Mouse (Mus musculus): ENCODE results near the gene Zmynd8.

Gene Zmynd8

DNA sequence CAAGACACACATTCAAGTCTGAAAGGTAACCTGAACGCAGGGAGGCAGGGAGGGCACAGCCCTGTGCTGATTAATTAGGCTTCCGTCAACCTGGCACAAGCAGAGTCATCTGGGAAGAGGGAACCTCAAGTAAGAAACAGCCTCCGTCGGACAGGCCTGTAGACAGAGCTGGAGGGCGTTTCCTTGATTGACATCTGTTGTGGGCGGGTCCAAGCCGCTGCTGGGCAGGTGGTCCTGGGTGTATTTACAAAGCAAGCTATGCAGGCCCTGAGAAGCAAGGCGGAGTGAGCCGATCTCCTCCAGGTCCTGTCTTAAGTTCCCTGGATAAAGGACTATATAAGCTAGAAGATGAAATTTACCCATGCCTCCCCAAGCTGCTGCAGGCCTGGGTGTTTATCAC, 65.3 kb downstream of the Zmynd8 start:
- DNase-seq (ENCODE audit: low spot score), result no peak

DNA sequence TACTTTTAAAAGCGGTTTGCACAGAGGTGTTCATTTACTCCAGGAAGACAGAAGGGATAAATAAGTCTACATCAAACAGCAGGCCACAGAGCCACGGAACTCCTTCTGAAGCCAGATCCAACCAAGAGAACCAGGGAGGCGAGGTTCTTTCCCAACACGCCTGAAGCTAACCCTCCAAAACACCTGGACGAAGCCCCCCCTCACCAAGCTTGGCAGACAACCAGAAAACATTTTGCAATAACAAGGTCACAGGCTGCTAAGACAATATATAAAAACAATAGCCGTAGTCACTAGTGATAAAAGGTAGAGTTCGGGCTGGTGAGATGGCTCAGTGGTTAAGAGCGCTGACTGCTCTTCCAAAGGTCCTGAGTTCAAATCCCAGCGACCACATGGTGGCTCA, 66.1 kb downstream of the Zmynd8 start:
- no peak for DNase-seq (ENCODE audit: low spot score)

DNA sequence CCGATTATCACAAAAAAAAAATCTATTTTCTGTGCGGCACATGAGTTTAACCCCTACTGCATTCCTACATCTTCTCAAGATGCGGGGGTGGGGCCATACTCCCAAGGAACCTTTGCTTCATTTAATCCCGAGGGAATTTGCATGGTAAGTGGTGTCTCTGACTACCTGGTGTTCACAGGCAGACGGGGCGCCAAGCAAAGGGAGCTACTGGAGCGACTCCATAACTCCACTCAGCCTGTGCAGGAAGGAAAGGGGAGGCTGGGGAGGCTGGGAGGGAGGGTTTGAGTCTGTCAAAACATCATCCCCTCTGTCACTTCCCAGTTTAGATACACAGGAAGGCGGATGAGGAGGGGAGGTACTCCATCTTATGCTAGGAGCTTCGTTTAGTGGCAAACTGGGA, 66.5 kb downstream of the Zmynd8 start:
- no peak for DNase-seq (ENCODE audit: low spot score)

- DNase-seq (ENCODE audit: low spot score), result no peak
Observed at GRCm38 (mm10) chr2:165831637-165832289, 67.1 kb downstream of the Zmynd8 start.

GRCm38 (mm10) chr2:165828770-165829169, 70.0 kb downstream of the Zmynd8 start:
- DNase-seq (ENCODE audit: low spot score), result no peak

GRCm38 (mm10) chr2:165825964-165826712, 72.7 kb downstream of the Zmynd8 start:
- peak; percentile 59 for DNase-seq (ENCODE audit: low spot score)

DNA sequence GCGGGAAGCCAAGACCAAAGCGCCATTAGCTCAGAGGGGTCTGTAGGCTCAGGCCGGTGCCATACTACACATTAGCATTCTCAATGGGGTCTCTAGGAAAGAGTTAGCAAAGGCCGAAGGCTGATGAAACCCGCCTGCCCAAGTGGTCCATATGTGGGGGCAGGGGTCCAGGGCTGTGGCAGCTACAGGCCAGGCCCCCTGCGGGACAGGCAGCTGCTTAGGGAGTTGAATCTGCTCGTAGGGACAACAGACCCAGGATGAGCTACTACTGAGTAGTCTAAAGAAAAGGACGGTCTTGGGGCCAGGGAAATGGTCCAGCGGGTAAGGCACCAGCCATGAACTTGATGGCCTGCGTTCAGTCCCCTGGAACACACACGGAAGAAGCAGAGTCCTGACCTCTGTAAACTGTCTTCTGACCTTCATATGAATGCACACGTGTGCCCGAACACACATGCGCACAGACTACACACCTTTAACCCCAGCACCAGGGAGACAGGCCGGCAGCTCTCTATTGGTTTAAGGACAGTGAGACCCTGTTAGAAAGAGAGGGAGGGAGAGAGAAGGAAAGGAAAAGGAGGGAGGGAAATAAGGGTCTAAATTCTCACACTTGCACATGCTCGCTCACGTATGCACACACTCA, 73.4 kb downstream of the Zmynd8 start:
- no peak for DNase-seq (ENCODE audit: low spot score)

DNA sequence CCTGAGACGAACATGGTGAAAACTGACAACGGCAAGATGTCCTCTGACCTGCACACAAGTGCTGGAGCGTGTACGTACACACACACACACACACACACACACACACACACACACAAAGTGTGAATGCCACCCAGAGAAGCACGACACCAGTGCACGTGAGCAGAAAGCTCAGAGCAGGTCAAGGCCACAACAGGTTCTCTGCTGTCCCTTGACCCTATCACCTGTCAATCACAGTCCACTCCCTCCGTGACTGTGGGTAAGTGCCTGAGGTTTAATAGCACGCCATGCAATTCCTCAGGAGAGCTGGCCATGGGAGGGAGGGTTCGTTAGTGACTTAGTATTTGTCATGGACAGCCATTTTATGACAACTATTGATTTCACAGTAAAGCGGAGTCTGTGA, 74.0 kb downstream of the Zmynd8 start:
- DNase-seq (ENCODE audit: low spot score), result no peak

- DNase-seq (ENCODE audit: low spot score), result no peak
Observed at GRCm38 (mm10) chr2:165822478-165822877, 76.3 kb downstream of the Zmynd8 start.

DNA sequence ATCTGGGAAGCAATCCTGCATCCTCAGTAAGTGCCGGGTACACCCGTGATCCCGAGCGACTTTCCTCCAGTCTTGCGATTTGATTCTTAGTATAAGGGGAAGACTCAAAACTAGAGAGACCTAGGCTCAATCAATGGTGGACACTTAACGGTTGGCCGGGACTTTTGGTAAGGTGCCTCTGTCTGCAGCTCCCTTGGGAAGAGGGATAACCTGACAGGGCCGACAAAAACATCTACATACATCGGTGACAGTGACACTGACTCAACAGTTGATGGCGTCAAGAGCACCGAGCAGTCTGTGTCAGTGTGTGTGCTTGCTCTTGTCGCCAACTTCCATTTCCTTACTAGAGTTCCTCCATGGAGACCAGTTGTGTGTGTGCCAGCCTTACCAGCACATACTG, 77.1 kb downstream of the Zmynd8 start:
- DNase-seq (ENCODE audit: low spot score), result no peak

DNA sequence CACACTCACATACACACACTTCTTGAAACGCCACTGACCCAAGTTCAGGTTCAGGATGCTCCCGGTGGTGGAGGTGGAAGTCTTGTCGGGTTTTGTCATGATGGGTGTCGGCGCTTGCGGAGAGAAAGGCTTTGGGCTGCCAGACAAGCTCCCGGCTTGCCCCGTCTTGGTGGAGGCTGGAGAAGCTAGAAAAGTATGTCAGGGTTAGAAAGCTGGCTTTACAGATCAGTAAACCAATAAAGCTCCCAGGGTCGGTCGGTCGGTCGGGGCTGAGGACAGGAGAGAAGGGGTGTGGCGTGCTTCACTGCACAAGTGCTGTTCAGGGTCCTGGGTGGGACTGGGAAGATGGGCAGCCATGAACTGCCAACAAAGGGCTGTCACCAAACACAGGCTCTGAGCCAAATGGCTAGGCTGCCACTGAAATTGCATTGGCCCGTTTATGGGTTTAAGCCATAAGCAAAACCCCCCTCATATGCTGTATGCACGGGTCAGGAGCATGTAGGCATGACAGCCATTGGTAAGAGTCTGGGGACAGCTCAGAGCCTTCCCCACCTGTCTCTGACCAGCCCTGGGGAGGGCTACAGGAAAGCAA, 78.2 kb downstream of the Zmynd8 start:
- no peak for DNase-seq (ENCODE audit: low spot score)

GRCm38 (mm10) chr2:165820073-165820472, 78.7 kb downstream of the Zmynd8 start:
- DNase-seq (ENCODE audit: low spot score), result no peak

- peak; percentile 36 for DNase-seq (ENCODE audit: low spot score)
Observed at GRCm38 (mm10) chr2:165818985-165819948, 79.5 kb downstream of the Zmynd8 start.

- DNase-seq (ENCODE audit: low spot score), result no peak
Observed at GRCm38 (mm10) chr2:165818570-165818969, 80.2 kb downstream of the Zmynd8 start.

GRCm38 (mm10) chr2:165817437-165817836, 81.4 kb downstream of the Zmynd8 start:
- DNase-seq (ENCODE audit: low spot score), result no peak

GRCm38 (mm10) chr2:165815103-165815880, 83.5 kb downstream of the Zmynd8 start:
- no peak for DNase-seq (ENCODE audit: low spot score)

DNA sequence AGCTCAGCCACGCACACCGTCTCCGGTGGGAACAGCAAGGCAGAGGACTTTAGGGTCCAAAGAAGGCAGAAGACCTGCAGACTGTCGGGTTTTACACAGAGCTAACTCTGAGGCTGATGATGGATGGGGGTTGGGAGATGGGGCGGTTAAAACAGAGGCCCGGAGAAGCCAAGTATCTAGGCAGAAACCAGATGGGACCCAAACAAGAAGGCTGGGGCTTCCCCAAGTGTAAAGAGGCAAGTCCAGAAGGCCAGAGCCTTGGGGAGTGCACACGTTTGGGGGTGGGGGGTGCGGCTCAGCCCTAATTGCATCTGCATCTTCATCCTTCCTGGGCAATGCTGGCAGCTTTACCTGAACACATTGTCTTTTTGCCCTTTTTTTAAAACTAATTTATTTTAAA, 85.9 kb downstream of the Zmynd8 start:
- DNase-seq (ENCODE audit: low spot score), result no peak

DNA sequence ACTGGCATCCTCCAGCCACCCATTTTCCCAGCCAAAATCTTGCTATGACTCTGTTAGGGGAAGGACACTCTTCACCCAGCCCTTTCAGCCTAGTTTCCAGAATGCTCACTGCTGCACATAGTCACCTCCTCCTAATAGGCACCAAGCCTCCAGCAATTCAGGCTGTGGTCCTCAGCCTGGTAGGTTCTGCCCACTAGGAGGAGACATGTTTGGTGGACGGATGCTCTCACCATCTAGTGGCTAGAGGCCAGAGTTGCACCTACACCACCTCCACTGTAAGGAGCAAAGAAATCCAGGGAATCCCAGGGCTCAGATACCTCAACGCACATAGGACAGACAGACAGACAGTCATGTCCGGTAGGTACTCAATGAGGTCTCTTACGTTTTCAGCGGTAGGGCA, 87.3 kb downstream of the Zmynd8 start:
- no peak for DNase-seq (ENCODE audit: low spot score)

DNA sequence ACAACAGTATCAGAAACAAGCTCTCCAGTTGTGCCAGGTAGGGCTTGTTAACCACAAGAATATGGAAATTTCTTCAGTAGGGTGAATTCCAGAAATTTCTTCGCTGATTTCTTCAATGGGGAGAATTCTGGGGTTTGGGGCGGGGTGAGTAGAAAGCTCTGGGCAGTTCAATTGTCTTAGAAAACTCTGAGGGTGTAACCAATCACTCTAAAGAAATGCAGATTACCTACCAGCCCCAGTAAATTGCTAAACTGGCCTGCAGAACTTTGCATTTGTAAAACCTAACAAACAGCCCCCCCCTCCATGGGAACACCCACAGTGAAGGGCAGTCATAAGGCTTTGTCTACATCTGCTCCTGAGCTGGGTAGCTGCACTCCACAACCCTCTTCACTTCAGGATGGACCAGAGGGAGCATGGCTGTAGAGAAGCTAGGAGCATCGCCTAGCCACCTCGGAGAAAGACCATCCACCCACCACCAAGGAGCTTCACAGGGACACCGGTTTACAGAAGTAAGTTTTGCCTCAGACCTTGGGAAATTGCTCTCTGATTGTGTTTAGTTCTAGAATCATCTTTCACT, 88.8 kb downstream of the Zmynd8 start:
- no peak for DNase-seq (ENCODE audit: low spot score)

- no peak for DNase-seq (ENCODE audit: low spot score)
Observed at GRCm38 (mm10) chr2:165809091-165809490, 89.7 kb downstream of the Zmynd8 start.
